Mouse (Mus musculus) intestine, postnatal 0 days (tissue): ENCODE measurements at regions not wholly inside any gene's neighbourhood (a gene's known extent, or its start where the extent isn't known, plus 50 kb on each side); places are given as distances from the start of the nearest gene placed in this dataset.

Experiments
- ATAC-seq: fragments of 200-750 bp; cut with Nextera tagmentation; 2 replicates; pipeline ENCODE4 v1.8.0; 2017; ENCODE audit warnings: mild to moderate bottlenecking, moderate TSS enrichment, moderate library complexity
- H3K27ac ChIP-seq: fragments of 300-500 bp; sonication (generic); 2 replicates; pipeline ENCODE4 v1.5.1; 2014; ENCODE audit warnings: mild to moderate bottlenecking, low read depth, low read length, moderate library complexity
- H3K27me3 ChIP-seq: fragments of 300-500 bp; sonication (generic); replicated peaks from 2 replicates; pipeline ENCODE4 v1.6.1; 2014; ENCODE audit warnings: low read length, mixed read lengths; ENCODE audit not compliant: control insufficient read depth, insufficient read depth
- H3K36me3 ChIP-seq: fragments of 300-500 bp; sonication (generic); 2 replicates; pipeline ENCODE4 v1.6.1; 2014; ENCODE audit warnings: mild to moderate bottlenecking, moderate library complexity; ENCODE audit not compliant: control insufficient read depth, insufficient read depth
- H3K4me1 ChIP-seq: fragments of 300-500 bp; sonication (generic); replicated peaks from 2 replicates; pipeline ENCODE4 v1.6.1; 2014; ENCODE audit warnings: antibody characterized with exemption, low read length, mixed read lengths; ENCODE audit not compliant: control insufficient read depth, insufficient read depth
- H3K4me2 ChIP-seq: fragments of 300-500 bp; sonication (generic); replicated peaks from 2 replicates; pipeline ENCODE4 v1.6.1; 2014; ENCODE audit warnings: low read depth, mild to moderate bottlenecking, moderate library complexity
- H3K4me3 ChIP-seq: fragments of 300-500 bp; sonication (generic); 2 replicates; pipeline ENCODE4 v1.5.1; 2014; ENCODE audit warnings: low read depth, low read length
- H3K9ac ChIP-seq: fragments of 300-500 bp; sonication (generic); 2 replicates; pipeline ENCODE4 v1.6.1; 2014; ENCODE audit warnings: mild to moderate bottlenecking, low read depth, low read length
- H3K9me3 ChIP-seq: fragments of 300-500 bp; sonication (generic); 2 replicates; pipeline ENCODE4 v1.6.1; 2016; ENCODE audit warnings: mixed run types; ENCODE audit not compliant: control insufficient read depth
- CTCF ChIP-seq: sonication (generic); IDR thresholded peaks from 2 replicates; pipeline ENCODE4 v1.5.1; 2016; ENCODE audit warnings: low read depth, mild to moderate bottlenecking, control low read depth, antibody characterized with exemption, moderate library complexity
- WGBS: fragments of 180-500 bp; shearing (Covaris S2); extraction: QIAGEN DNeasy Blood & Tissue Kit; methylation state at CpG from one replicate; pipeline ENCODE4 v1.1.7; 2014; 5-methylcytosine and 5-hydroxymethylcytosine counted together

- Histone ChIP-seq H3K36me3 (no peaks in the 10 kb centered on the region), H3K4me3 (no peak overlapping the region), H3K27ac (no peak overlapping the region), H3K9ac (no peak overlapping the region), H3K4me1 (no peaks in the 10 kb centered on the region), H3K4me2 (no peak overlapping the region), H3K27me3 (no peaks in the 10 kb centered on the region), H3K9me3 (no peaks in the 10 kb centered on the region)
- WGBS, result 76% methylated on average over 3 of the region's 3 CpGs
- ATAC-seq, result no peak
- TF ChIP-seq CTCF, result no peak
Measured at GRCm38 (mm10) chr5:55374295-55374694, 1376.0 kb downstream of the Stim2 start.

GRCm38 (mm10) chr5:55390846-55391245, 1392.5 kb downstream of the Stim2 start:
- Histone ChIP-seq H3K27me3 (no peaks in the 10 kb centered on the region), H3K9ac (no peak overlapping the region), H3K9me3 (no peaks in the 10 kb centered on the region), H3K4me1 (no peaks in the 10 kb centered on the region), H3K27ac (no peak overlapping the region), H3K4me2 (no peak overlapping the region), H3K36me3 (no peaks in the 10 kb centered on the region), H3K4me3 (no peak overlapping the region)
- no peak for TF ChIP-seq CTCF
- ATAC-seq, result no peak
- WGBS, result 87% methylated on average over 4 of the region's 4 CpGs

DNA sequence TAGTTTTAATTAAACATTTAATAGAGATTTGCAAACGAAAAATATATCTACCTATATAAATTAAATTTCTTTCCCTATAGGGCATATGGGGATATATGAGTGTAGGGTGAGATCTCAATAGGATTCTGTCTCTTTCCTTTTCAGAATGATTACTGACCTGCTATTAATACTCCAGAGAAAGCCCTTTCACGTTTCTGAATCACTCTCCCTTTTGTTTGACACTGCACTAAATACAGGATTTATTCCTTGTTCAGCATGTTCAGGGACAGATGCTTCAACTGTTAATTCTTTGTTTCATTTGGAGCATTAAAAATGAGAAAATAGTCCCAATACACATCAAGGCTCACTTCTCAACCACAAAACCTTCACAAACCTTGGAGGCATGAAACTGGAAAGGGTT, 1397.7 kb downstream of the Stim2 start:
- TF ChIP-seq CTCF, result no peak
- Histone ChIP-seq H3K9ac (no peak overlapping the region), H3K4me3 (no peak overlapping the region), H3K4me1 (no peaks in the 10 kb centered on the region), H3K27me3 (no peaks in the 10 kb centered on the region), H3K27ac (no peak overlapping the region), H3K4me2 (no peak overlapping the region), H3K9me3 (no peaks in the 10 kb centered on the region), H3K36me3 (no peaks in the 10 kb centered on the region)
- 31% methylated on average over 2 of the region's 2 CpGs for WGBS
- no peak for ATAC-seq

DNA sequence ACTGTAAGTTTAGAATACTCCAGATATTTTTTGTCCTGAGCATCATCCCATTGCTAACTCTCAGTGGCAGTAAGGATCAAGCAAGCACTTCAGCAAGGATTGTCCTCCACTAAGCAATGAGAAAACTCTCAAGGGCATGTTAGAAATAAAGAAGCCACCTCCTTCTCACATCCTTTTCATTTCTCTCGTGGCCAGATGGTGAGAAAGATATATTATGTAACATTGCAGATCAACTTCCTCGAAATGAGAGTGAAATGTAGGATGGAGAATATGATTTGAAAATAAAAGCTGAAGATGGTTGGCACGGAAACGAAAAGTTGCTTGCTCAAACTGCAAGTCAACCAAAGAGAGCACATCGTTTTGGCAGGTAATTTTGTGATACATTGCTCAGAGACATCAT, 1417.8 kb downstream of the Stim2 start:
- H3K4me2 ChIP-seq, result no peak overlapping the region
- H3K9ac ChIP-seq, result no peak overlapping the region
- no peaks in the 10 kb centered on the region for H3K36me3 ChIP-seq
- 73% methylated on average over 5 of the region's 5 CpGs for WGBS
- H3K27ac ChIP-seq, result no peak overlapping the region
- TF ChIP-seq CTCF, result no peak
- no peak overlapping the region for H3K4me3 ChIP-seq
- no peaks in the 10 kb centered on the region for H3K9me3 ChIP-seq
- no peak for ATAC-seq
- H3K4me1 ChIP-seq, result no peaks in the 10 kb centered on the region
- no peaks in the 10 kb centered on the region for H3K27me3 ChIP-seq

GRCm38 (mm10) chr5:55439158-55439557, 1440.9 kb downstream of the Stim2 start:
- Histone ChIP-seq H3K4me2 (no peak overlapping the region), H3K9me3 (no peaks in the 10 kb centered on the region), H3K36me3 (no peaks in the 10 kb centered on the region), H3K9ac (no peak overlapping the region), H3K4me1 (no peaks in the 10 kb centered on the region), H3K27ac (no peak overlapping the region), H3K27me3 (no peaks in the 10 kb centered on the region), H3K4me3 (no peak overlapping the region)
- ATAC-seq, result no peak
- no peak for TF ChIP-seq CTCF
- 63% methylated on average over 3 of the region's 3 CpGs for WGBS

DNA sequence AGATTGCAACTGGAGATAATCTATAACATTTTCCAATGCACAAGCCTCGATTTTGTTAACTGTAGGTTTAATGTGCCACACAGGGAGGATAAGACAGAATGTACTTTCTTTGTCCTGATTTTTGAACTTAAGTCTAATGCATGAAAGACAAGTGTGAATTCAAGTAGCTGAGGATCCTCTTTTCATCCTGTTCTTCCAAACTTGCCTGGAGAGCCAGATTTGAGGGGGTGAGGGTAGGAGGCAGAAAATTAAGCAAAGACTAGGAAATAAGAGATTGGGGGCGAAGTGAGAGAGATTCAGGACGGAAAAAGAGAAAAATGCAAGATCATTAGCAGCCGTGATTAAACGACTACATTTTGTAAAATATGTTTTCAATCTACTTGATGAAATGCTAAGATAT, 1450.8 kb downstream of the Stim2 start:
- no peak overlapping the region for H3K4me2 ChIP-seq
- no peak for ATAC-seq
- H3K4me3 ChIP-seq, result no peak overlapping the region
- no peak overlapping the region for H3K27ac ChIP-seq
- 69% methylated on average over 5 of the region's 5 CpGs for WGBS
- no peak overlapping the region for H3K9ac ChIP-seq
- H3K36me3 ChIP-seq, result no peaks in the 10 kb centered on the region
- H3K9me3 ChIP-seq, result no peaks in the 10 kb centered on the region
- TF ChIP-seq CTCF, result no peak
- H3K27me3 ChIP-seq, result no peaks in the 10 kb centered on the region
- H3K4me1 ChIP-seq, result no peaks in the 10 kb centered on the region
